Mouse (Mus musculus) lung, postnatal 25 days (tissue): ENCODE data around the gene Dcun1d1.

Source experiments
- DNase-seq: peaks from one replicate; pipeline ENCODE4 v3.0.0; 2022; ENCODE audit warnings: low spot score

Gene Dcun1d1

DNA sequence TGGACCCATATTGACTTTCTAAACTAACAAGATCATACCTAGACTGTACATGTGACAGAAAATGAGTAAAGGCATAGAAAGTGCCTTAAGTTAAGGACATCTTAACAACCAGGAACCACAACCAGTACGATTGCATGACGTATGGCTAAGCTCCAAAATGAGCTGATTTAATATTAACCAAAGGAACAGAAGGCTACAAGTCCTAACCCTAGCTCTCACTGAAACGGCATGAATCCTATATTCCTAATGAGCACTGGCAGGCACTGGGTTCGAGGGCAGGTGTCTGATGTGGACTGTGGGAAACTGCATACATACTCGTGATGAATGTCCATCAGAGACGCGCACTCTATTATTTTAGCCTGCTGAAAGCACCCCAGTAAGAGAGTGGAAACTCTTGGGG lies 5.9 kb downstream of the Dcun1d1 start:
- no peak for DNase-seq

DNA sequence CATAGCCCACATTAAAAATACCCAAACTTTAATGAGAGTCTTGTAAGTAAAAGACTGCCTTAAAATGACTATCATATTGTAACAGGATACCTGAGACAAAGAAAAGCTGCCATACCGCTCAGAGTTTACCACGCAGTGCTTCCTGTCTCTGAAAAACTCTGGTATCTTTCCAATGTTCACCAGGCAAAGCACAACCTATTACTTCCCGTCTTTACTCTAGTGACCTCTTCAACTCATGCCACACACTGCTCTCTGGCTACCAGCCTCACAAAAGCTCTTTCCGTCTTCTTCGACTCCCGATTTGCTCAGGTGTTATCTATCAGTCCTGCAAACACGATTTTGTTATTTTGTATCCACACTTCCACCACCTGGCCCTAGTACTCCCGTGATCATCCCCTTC lies 7.4 kb downstream of the Dcun1d1 start:
- no peak for DNase-seq

DNA sequence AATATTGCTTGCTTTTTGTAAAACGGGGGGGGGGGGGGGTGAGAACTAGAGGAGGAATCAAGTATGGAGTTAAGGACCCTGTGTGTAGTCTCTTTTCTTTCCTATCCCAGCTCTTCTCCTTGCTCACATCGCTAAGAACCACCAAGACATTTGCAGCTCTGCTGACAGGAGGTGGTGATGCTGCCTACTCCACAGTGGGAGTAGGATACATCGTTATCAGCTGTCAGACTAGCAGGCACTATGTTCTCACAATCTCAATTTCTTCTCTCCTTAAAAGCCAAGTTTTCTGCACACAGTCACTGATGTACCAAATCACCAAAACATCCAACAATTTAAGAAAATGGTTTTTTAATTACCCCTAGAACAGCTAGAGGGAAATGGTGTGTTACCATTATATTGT lies 7.8 kb downstream of the Dcun1d1 start:
- no peak for DNase-seq

DNA sequence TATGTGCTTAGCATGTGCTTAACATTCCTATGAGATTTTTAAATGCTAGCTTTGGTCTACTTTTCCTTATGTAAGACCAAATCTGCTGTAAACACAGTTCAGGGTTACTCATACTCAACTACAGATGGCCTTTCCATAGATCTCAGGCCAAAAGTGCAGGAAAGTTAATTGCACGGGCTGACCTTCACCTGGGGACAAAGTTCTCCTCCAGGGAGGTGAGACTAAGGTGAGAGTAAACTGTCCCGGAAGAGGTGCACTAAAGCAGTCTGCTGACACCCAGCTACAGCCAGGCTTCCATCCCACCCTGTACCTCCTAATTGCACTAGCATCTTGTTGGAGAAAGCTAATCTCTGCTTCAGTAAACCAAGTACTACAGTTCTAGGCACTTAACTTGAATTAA lies 11.4 kb downstream of the Dcun1d1 start:
- no peak for DNase-seq

DNA sequence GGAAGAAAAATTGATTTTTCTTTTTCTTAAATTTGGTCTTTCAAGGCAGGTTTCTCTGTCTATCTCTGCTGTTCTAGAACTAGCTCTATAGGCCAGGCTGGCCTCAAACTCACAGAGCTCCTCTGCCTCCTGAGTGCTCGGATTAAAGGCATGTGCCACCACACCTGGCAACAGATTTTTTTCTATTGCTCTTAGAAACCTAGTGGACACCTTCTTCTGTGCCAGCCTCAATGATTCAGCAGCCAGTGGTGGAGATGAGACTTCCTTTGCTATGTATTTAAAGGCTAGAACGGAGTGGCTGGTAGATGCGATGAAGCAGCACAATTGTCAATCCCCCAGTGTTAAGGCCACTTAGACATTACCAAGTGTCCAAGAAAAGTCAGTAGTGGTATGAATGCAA lies 13.2 kb downstream of the Dcun1d1 start:
- DNase-seq: no peak

DNA sequence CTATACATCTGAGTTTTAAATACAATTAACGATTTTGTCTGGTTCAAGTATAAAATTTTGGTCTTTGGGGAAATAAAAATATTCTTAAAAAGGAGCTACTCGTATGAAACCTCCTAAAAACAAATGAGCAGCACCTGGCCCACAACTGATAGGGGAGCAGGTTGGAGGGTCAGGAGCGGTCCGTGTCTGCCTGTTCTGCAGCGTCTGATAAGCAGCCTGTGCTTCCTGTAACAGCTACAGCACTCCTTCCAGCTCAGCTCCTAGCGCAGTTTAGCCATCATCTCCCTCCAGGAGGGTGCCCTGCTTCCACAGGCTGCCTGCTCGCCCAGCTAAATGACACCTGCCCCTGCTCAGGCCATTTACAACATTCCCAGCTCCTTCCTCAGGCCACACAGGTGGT lies 13.8 kb downstream of the Dcun1d1 start:
- no peak for DNase-seq

DNA sequence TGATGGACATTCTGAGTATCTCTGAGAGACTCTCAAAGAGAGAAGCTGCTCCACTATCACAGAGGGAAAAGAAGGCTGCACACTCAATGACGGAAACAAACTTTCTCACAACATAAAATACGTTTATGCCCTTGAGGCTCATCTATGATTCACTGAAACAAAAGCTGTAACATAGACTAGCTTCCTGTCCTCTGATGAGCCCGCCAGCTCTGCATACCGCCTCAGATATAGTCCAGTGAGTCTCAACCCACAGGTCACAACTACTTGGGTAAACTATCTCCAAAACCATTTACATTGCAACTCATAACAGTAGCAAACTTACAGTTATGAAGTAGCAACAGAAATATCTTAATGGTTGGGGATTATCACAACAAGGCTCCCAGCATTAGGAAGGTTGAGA lies 14.7 kb downstream of the Dcun1d1 start:
- no peak for DNase-seq

DNA sequence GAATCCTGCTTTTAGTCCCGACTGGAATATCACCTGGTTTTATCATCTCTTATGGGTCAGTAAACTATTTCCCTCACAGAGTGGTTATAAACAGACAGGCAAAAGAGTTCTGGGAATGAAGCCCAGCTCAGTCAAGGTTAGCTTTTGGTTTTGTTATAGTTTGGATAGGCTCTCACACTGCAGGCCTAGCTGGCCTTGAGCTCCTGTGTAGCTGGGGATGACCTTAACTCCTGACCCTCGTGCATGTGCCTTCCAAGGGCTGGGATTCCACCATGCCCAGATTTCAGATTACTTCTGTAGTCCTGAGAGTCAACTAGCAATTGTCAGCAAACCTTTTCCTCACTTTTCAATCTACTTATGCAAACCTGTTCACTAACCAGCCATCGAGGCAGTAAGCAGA lies 19.0 kb downstream of the Dcun1d1 start:
- DNase-seq: no peak

DNA sequence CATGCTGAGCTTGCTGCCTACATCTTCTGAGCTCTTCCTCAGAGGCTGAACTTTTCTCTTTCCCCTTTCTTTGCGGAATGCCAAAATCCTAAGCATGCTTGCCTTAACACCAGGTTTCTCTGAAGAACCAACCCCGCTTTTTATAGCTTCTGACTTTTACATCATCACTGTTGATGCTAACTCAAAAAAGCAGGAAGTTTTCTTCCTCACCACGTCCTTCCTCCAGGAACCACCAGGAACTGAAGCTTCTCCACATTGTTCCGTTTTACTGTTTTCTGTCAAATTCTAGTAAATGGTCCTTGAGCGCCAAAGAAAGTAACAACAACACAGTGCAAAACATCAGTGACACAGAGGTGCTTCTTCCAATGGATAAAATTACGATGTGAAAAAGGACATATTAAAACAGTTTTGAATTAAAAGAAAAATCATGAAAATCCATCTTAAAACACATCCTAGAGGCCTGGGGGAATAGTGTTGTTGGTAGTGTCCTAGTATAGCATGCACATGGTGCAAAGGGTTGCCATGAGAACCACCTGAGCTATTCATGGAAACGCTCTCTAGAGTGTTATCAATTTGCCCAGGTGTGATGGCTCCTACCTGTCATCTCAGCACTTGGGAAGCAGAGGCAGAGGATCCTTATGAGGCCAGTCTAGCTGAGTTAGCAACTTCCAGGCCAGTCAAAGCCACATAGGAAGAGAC lies 28.1 kb downstream of the Dcun1d1 start:
- no peak for DNase-seq

DNA sequence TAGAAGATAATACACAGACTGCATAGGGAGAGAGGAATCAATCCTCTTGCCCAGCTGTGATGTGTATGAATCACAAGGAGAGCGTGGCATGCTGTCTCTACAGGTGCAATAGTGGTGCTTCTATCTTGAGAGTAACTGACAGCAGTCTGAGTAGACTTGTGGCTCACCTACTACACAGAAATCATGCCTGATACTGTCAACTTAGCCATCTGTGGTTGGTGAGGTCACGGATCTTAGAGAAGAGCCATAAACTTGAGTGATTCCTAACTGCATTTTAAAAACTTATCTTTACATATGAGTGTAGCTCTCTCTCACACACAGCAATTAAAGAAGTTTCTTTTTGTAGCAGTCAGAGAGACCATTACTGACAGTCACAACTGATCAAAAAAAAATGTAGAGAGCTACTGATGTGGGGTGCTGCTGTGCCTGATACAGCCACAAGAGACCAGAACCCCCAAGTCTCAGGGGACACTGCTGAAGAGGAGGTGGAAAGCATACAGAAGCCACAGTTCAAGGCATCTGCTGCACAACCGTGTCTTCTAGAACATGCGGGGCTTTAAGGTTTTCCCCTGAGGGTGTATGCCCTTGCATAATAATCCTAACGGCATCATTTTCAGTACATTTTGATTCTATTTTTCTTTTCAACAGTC lies 36.6 kb downstream of the Dcun1d1 start:
- no peak for DNase-seq

DNA sequence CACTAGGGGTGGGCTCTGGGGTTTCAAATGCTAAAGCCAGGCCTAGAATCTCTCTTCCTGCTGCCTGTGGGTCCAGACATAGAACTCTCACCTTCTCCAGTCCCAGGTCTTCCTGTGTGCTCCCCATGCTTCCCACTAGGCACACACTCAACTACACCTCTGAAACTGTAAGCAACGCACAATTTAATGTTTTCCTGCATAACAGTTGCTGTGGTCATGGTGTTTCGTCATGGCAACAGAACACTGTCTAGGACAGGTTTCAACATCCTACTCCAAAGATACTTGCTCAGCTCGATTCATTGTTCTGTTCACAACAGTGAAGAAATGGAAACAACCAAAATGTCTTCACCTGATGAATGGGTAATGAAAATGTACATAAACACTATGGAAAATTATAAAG lies 38.1 kb downstream of the Dcun1d1 start:
- DNase-seq: no peak

DNA sequence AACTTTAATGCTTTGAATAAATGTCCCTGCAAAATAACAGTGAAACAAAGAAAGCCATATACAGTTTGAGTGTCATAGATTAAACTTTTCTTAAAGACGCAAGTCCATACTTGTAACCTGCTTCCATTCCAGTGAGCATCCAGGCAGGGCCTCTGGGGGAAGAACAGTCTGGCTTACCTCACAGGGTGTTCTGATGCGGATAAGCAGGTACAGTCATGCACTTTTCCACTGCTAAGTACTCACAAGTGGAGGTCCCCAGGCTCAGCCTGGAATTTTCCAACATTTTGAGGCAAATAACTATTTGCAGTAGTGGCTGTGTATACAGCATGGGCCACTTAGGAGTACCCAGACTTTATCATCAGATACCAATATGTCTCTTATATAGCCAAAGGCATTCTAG lies 39.3 kb downstream of the Dcun1d1 start:
- DNase-seq: no peak

DNA sequence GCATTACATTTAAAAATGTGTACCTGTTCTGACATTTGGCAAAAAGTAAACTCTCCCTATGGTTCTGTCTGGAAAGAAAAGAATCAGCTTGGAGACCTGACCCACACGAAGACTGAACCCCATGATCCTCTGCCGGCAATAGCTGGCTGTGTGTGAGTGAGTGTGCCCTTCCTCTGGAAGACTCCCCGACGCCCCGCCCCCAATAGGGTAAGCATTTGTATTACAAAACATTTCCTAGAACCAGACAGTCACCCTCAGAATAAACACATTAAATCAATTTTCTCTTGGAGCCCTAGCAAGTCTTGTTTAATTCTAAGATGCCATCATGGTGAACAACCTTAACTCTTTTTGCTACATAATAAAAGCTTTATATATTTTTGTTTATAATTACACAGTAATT lies 44.1 kb downstream of the Dcun1d1 start:
- no peak for DNase-seq

DNA sequence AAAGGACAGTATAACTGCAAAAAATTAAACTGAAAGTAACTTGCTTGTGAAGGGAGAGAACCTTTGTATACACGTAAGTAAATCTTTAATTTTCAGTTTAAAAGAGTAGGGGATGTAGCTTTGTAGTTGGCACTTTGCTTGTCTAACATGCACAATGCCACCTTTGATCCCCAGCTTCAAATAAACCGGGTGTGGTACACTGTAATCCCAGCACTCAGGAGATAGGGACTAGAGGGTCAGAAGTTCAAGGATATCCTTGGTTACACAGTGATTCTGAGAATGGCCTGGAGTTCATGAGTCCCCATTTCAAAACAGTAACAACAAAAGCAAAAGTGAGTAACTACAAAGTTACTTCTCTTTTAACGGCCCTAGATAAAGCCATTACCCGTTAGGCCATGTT lies 46.1 kb downstream of the Dcun1d1 start:
- DNase-seq: no peak

DNA sequence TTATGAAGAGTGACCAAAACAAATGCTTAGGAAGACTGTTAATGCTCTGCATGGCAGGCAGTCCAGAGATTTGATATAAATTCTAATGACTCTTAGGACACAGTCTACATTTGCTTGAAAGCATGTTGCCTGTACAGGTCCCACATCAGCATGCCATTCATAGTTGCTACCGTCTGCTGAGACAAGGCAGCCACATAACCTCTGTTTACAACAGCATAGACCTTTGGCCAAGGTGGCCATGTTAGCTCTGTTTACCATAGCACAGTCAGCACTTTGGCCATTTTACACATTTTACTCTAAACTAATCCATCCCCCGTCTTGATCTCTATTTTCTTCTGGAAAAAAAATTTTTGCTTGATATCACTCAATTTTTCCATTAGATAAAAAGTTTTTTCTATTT lies 47.7 kb downstream of the Dcun1d1 start:
- no peak for DNase-seq

DNA sequence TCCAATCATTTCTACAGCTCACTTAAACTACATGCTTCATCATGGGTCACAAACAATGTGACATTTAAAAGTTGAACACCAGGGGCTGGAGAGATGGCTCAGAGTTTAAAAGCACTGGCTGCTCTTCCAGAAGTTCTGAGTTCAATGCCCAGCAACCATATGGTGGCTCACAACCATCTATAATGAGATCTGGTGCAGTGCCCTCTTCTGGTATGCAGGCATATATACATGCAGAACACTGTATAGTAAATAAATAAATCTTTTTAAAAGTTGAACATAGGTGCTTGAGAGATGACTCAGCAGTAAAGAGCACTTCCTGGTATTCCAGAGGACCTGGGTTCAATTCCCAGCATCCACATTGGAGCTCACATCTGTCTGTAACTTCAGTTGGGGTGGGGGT lies 54.0 kb downstream of the Dcun1d1 start:
- no peak for DNase-seq

DNA sequence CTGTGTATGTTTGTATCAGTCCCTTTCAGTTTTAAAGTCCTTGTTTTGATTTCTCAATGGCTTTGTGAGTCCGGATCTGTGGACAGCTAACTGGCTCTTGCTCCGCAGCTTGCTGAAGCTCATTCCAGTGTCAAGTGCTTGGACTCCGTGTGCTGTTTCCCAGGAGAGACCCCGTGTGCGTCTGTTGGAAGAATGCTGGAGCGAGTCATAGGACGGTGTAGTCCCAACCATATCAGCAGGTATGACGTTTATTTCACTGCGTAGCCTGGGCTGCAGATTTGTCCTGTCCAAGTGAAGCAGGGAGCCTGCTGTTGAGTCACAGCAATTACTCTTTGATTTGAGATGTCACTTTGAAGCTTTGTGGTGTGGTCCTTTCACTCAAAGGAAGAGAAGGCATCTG lies 87.9 kb downstream of the Dcun1d1 start:
- DNase-seq: no peak
